Mouse (Mus musculus): Measurements from ENCODE around the gene 4933427D14Rik. TPM values are rescaled to one million over a fixed set of nuclear protein-coding genes. Genes with fewer than 3 reads are reported as not detected.
A peak's percentile ranks its signal among the peaks of the same experiment; 100 is the strongest.

4933427D14Rik gene
- total RNA-seq, 1 experiment, result 8.3 TPM

DNA sequence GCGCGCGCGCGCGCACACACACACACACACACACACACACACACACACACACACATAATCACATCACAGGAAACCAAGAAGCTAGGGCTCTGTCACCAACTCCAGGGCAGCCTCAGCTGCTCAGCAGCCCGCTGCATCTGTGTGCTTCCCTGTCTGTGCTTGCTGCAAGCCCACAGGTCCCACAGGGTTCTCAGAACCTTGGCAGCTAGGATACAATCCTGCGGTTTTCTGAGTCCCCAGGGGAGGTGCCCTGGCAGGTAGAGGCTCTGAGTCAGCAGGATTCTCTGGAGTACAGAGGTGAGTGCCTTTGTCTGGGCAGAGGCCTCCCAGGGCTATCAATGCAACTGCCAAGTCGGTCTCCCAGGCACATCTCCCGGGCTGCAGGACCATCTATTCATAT is 64.4 kb downstream of the 4933427D14Rik start:
- no peaks in the 10 kb centered on the region for H3K9me3 ChIP-seq (ENCODE audit: control insufficient read depth, insufficient read depth, low read depth, low read length)
- H3K4me1 ChIP-seq (ENCODE audit: control insufficient read depth in 2 of 2, insufficient read depth in 2 of 2, low read length in 2 of 2, poor library complexity in 1 of 2), result peaks cover 3 to 4% of the 10 kb centered on the region in 2 experiments; a peak in 1 of 4 replicates
- no peak overlapping the region for H3K9ac ChIP-seq (ENCODE audit: insufficient read depth, low read depth, low read length, poor library complexity, severe bottlenecking)
- TF ChIP-seq ZNF384 (IDR thresholded peaks at IDR 0.05; ENCODE audit: low read depth, low read length) (no peak), CHD2 (IDR thresholded peaks at IDR 0.05; ENCODE audit: low read depth, low read length) (no peak), HCFC1 (IDR thresholded peaks at IDR 0.05; ENCODE audit: borderline replicate concordance, insufficient read depth, low read length) (no peak), MAFK (IDR thresholded peaks at IDR 0.05; ENCODE audit: insufficient read depth, low read depth, low read length) (peak; percentile 70)
- in situ Hi-C loops (cut with MboI; ENCODE audit: low sequenced_read_pairs in 2 of 2, unreplicated experiment in 2 of 2), result no loop called here
- H3K36me3 ChIP-seq (ENCODE audit: control insufficient read depth, insufficient read depth, low read length, poor library complexity, severe bottlenecking), result no peaks in the 10 kb centered on the region
- H3K27ac ChIP-seq (ENCODE audit: insufficient read depth, low read depth, low read length, poor library complexity, severe bottlenecking), result no peak overlapping the region
- peak overlapping the region; percentile 25 to 33; a peak in 1 of 4 replicates for H3K4me3 ChIP-seq (ENCODE audit: insufficient read depth in 1 of 2, low read depth in 1 of 2, low read length in 2 of 2, poor library complexity in 1 of 2, severe bottlenecking in 1 of 2)
- DNase-seq (ENCODE audit: low read depth, low spot score), result no peak

DNA sequence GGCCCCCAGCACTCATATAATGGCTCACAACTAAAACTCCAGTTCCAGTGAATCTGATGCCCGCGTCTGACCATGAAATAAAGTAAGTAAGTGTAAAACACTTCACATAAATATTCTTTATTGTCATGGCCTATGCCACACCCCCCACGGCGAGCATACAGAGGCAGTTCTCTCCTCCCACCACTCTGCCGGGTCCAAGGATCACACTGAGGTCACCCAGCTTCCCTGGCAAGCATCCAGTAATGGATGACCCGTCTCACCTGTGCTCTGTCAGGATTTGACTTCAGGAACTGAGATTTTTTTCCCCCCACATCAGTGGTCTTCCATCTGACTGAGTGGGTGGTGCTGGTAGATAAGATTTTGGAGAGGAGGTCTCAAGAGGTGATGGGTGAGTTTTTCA is 67.1 kb downstream of the 4933427D14Rik start:
- in situ Hi-C loops (cut with MboI; ENCODE audit: low sequenced_read_pairs in 2 of 2, unreplicated experiment in 2 of 2), result no loop called here
- no peak for DNase-seq (ENCODE audit: low read depth, low spot score)
- H3K4me3 ChIP-seq (ENCODE audit: insufficient read depth in 1 of 2, low read depth in 1 of 2, low read length in 2 of 2, poor library complexity in 1 of 2, severe bottlenecking in 1 of 2), result no peak overlapping the region
- peaks cover 3 to 6% of the 10 kb centered on the region in 2 experiments; a peak in 1 of 4 replicates for H3K4me1 ChIP-seq (ENCODE audit: control insufficient read depth in 2 of 2, insufficient read depth in 2 of 2, low read length in 2 of 2, poor library complexity in 1 of 2)
- H3K9me3 ChIP-seq (ENCODE audit: control insufficient read depth, insufficient read depth, low read depth, low read length), result no peaks in the 10 kb centered on the region
- H3K9ac ChIP-seq (ENCODE audit: insufficient read depth, low read depth, low read length, poor library complexity, severe bottlenecking), result no peak overlapping the region
- no peaks in the 10 kb centered on the region for H3K36me3 ChIP-seq (ENCODE audit: control insufficient read depth, insufficient read depth, low read length, poor library complexity, severe bottlenecking)
- no peak overlapping the region for H3K27ac ChIP-seq (ENCODE audit: insufficient read depth, low read depth, low read length, poor library complexity, severe bottlenecking)
- TF ChIP-seq CHD2 (IDR thresholded peaks at IDR 0.05; ENCODE audit: low read depth, low read length), result no peak
- no peak for TF ChIP-seq ZC3H11A (IDR thresholded peaks at IDR 0.05; ENCODE audit: borderline replicate concordance, low read depth, low read length)
- no peak for TF ChIP-seq MAFK (IDR thresholded peaks at IDR 0.05; ENCODE audit: insufficient read depth, low read depth, low read length)
- no peak for TF ChIP-seq HCFC1 (IDR thresholded peaks at IDR 0.05; ENCODE audit: borderline replicate concordance, insufficient read depth, low read length)
- TF ChIP-seq ZNF384 (IDR thresholded peaks at IDR 0.05; ENCODE audit: low read depth, low read length), result no peak

DNA sequence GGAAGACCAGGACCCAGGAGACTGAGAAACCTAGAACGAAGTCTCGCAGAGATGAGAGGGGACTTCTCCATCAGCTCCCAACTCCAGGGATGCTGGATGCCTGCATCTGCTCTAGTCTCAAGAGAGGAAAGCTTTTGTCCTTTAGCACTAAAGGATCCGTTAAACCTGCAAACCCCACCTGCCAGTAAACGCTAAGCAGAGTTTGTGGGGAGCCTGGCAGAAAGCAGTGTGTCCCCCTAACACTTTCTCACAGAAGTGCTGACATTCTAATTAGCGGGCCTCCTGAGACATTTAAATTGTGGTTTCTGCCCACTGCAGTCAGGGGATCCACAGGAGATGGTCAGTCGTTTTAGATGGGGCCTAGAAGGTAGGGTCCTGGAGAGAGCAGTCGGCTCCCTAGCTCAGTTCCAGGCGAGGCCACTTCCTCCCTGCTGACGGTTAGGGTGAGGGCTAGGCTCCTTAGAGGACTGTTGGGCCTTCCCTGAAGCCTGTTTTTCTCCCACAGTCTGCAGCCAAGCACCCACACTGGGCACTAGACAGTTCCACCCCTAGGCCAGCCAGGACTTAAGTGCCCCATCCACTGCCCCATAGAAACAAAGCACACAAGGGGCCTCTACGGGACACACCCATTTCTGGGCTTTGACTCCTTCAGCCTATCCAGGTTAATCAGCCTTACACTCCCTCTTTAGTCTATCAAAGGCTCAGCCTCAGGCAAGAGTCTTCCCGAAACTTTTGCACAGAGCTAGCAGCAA is 70.9 kb downstream of the 4933427D14Rik start:
- no peaks in the 10 kb centered on the region for H3K36me3 ChIP-seq (ENCODE audit: control insufficient read depth, insufficient read depth, low read length, poor library complexity, severe bottlenecking)
- H3K9ac ChIP-seq (ENCODE audit: insufficient read depth, low read depth, low read length, poor library complexity, severe bottlenecking), result no peak overlapping the region
- in situ Hi-C loops (cut with MboI; ENCODE audit: low sequenced_read_pairs in 2 of 2, unreplicated experiment in 2 of 2), result no loop called here
- no peak for DNase-seq (ENCODE audit: low read depth, low spot score)
- H3K27ac ChIP-seq (ENCODE audit: insufficient read depth, low read depth, low read length, poor library complexity, severe bottlenecking), result no peak overlapping the region
- H3K9me3 ChIP-seq (ENCODE audit: control insufficient read depth, insufficient read depth, low read depth, low read length), result no peaks in the 10 kb centered on the region
- peaks cover 0 to 6% of the 10 kb centered on the region in 2 experiments; a peak in 1 of 4 replicates for H3K4me1 ChIP-seq (ENCODE audit: control insufficient read depth in 2 of 2, insufficient read depth in 2 of 2, low read length in 2 of 2, poor library complexity in 1 of 2)
- TF ChIP-seq CHD2 (IDR thresholded peaks at IDR 0.05; ENCODE audit: low read depth, low read length), result no peak
- no peak for TF ChIP-seq HCFC1 (IDR thresholded peaks at IDR 0.05; ENCODE audit: borderline replicate concordance, insufficient read depth, low read length)
- no peak for TF ChIP-seq MAFK (IDR thresholded peaks at IDR 0.05; ENCODE audit: insufficient read depth, low read depth, low read length)
- H3K4me3 ChIP-seq (ENCODE audit: insufficient read depth in 1 of 2, low read depth in 1 of 2, low read length in 2 of 2, poor library complexity in 1 of 2, severe bottlenecking in 1 of 2), result peak overlapping the region in 1 of 2 experiments; percentile 50; a peak in 1 of 4 replicates

DNA sequence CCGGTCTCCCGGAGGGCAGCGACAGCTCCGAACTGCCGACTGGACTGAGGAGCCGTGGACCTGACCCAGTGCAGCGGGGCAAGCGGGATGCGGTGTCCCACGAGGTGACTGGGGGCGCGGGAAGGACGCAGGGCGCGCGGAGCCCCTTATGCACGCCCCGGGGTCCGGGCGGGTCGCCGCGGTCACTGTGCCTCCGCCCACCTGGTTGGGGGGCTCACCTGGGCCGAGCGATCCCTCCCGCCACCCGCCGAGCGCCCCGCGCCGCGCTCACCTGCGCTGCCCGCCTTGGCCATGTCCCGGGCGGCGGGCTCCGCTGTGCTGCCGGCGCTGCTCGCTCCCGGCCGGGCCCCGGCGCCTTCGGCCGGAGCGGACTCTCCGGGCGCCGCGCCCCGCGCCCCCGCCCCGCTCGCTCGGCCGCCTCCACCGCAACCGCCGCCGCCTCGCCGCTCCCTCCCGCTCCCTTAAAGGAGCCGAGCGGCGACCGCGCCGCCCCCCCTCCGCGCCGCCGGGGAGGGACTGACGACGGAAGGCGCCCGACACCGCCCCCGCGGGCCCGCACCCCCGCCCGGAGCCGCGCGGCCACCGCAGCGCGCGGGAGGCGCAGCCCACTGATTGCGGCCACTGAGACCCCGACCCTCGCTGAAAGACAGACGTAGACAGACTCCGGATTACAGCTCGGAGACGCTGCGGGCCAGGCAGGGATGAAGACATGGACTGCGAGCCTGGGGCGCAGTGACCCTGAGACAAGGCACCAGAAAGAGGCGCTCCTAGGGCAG is 71.7 kb downstream of the 4933427D14Rik start, which contains the start of gene Pitpnm3:
TSS of gene Pitpnm3 (minus strand) at position 396 of the 776 bp plus-strand sequence.
- H3K9me3 ChIP-seq (ENCODE audit: control insufficient read depth, insufficient read depth, low read depth, low read length), result no peaks in the 10 kb centered on the region
- H3K9ac ChIP-seq (ENCODE audit: insufficient read depth, low read depth, low read length, poor library complexity, severe bottlenecking), result peak within 1 kb of the TSS; percentile 49
- H3K4me3 ChIP-seq (ENCODE audit: insufficient read depth in 1 of 2, low read depth in 1 of 2, low read length in 2 of 2, poor library complexity in 1 of 2, severe bottlenecking in 1 of 2), result peak within 1 kb of the TSS; percentile 73 to 80
- TF ChIP-seq ZNF384 (IDR thresholded peaks at IDR 0.05; ENCODE audit: low read depth, low read length) (no peak), HCFC1 (IDR thresholded peaks at IDR 0.05; ENCODE audit: borderline replicate concordance, insufficient read depth, low read length) (no peak), ZC3H11A (IDR thresholded peaks at IDR 0.05; ENCODE audit: borderline replicate concordance, low read depth, low read length) (no peak)
- in situ Hi-C loops (cut with MboI; ENCODE audit: low sequenced_read_pairs in 2 of 2, unreplicated experiment in 2 of 2), result no loop called here
- peaks cover 0 to 10% of the 10 kb centered on the region in 2 experiments; a peak in 1 of 4 replicates for H3K4me1 ChIP-seq (ENCODE audit: control insufficient read depth in 2 of 2, insufficient read depth in 2 of 2, low read length in 2 of 2, poor library complexity in 1 of 2)
- no peak within 1 kb of the TSS for H3K27ac ChIP-seq (ENCODE audit: insufficient read depth, low read depth, low read length, poor library complexity, severe bottlenecking)
- no peak for DNase-seq (ENCODE audit: low read depth, low spot score)
- no peaks in the 10 kb centered on the region for H3K36me3 ChIP-seq (ENCODE audit: control insufficient read depth, insufficient read depth, low read length, poor library complexity, severe bottlenecking)

All from ES-E14 (cell line).